Mouse (Mus musculus) T-helper 1 cell (primary cell): ENCODE results near the gene Carns1.
"Not testable (repeated sequence)": the region's sequence is repeated elsewhere in the genome, so short reads cannot be mapped to it uniquely, and the experiment has no call there.

Experiments
- in situ Hi-C: fragments of 300-600 bp; cut with MboI, MseI; formaldehyde crosslinking; loops from one replicate; pipeline ENCODE4 v1.15.1; 2025; ENCODE audit warnings: high pct_unique_total_duplicates

Carns1 gene

DNA sequence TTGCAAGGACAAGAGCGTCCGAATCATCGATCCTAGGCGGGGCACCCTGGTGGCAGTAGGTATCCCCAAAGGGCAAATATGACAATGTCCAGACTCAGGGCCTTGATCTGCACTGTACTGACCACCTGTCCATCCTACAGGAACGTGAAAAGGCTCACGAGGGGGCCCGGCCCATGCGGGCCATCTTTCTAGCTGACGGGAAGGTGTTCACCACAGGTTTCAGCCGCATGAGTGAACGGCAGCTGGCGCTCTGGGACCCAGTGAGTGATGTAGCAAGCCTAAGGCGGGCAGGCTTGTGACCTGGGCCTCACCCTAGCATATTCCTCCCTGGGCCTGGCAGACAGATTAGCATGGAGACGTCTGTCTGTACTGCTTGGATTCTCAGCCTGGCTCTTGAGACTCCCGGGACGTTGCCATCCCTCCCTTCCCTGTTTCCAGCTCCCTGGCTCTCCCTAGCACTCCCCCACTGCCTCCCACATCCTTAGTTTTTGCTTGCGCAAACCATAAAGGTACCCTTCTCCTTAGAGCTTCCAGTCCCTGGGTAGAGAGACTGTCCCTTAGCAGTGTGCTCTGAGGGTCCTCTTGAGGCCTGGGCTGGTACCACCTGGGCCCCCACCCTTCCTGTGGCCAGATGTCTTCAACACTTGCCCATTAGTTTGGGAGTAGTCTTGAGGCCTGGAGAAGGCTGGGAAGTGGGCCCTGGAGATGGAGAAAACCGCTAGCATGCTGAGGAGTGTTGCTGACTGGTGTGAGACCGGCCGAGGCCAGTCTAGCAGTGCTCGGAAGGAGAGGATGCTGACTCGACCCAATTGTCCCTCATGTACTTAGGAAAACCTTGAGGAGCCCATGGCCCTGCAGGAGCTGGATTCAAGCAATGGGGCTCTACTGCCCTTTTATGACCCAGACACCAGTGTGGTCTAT lies 24.5 kb downstream of the Carns1 start:
- in situ Hi-C loops = no loop called here

DNA sequence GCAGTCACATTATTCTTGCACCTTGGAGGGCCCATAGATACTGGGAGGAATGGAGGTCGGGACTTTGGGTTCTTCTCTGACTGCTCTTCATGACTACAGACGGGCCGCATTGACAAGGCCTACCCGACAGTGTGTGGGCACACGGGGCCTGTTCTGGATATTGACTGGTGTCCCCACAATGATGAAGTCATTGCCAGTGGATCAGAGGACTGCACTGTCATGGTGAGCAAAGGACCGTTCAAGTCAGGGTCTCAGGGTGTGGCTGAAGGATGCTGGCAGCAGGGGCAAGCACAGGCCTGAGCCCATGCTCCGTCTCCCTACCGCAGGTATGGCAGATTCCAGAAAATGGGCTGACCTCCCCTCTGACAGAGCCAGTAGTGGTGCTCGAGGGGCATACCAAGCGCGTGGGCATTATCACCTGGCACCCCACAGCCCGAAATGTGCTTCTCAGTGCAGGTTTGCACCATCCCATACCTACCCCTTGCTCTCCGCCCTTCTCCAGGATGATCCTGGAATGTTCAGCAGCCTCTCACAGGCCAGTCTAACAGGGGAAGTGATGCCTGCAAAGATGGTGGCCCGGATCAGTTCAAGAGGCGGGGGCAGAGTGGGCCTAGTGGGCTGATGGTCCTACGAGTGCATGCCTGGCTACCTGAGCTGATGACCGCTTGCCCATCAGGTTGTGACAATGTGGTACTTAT lies 25.4 kb downstream of the Carns1 start:
- in situ Hi-C loops = no loop called here

DNA sequence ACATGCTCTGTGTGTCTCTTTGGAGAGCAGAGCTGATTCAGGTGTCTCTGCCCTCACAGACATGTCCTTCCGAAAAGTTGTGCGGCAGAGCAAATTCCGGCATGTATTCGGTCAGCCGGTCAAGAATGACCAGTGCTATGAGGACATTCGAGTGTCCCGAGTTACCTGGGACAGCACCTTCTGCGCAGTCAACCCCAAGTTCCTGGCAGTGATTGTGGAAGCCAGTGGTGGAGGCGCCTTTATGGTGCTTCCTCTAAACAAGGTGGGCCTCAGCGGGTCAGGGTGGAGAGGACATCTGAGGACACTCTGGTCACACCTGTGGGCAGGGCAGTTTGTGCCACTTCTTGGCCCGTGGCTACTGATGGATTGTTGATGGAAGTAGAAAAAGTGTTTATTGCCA lies 26.0 kb downstream of the Carns1 start:
- in situ Hi-C loops = no loop called here

DNA sequence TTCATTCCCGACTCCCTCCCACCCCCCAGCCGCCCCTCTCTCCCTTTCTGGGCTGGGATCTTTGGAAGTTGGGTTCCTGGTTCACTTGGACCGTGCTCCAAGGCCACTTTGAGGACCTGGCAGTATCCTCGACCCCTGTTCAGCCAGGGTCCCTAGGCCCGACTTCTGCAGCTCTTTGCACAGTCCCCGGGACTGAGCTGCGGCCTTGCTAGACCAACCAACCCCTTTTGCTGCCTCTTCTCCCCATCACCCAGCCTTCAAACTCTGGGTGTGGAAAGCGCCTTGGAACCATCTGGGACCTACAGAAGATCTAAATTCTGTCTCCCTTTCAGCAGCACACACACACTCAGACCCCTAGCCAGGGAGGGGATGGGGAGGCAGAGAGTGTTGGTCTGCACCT lies 26.5 kb downstream of the Carns1 start:
- in situ Hi-C loops = no loop called here

DNA sequence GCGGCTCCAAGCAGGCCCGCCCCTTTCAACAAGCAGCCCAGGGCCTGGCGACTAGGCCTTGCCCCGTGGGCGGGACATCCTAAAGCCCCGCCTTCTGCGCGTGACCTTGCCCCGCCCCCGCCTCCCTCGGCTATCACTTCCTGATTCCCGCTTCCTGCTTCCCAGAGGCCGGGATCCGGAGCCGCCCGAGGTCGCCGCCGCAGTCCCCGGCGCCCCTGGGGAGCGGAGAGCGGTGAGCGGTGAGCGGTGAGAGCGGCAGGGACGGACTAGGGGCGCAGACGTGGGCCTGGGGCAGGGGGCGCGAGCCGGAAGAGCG lies 26.8 kb downstream of the Carns1 start, which contains the start of gene Coro1b:
Gene Coro1b (plus strand): TSS at position 129 of the 316 bp plus-strand sequence.
- in situ Hi-C loops = no loop called here

DNA sequence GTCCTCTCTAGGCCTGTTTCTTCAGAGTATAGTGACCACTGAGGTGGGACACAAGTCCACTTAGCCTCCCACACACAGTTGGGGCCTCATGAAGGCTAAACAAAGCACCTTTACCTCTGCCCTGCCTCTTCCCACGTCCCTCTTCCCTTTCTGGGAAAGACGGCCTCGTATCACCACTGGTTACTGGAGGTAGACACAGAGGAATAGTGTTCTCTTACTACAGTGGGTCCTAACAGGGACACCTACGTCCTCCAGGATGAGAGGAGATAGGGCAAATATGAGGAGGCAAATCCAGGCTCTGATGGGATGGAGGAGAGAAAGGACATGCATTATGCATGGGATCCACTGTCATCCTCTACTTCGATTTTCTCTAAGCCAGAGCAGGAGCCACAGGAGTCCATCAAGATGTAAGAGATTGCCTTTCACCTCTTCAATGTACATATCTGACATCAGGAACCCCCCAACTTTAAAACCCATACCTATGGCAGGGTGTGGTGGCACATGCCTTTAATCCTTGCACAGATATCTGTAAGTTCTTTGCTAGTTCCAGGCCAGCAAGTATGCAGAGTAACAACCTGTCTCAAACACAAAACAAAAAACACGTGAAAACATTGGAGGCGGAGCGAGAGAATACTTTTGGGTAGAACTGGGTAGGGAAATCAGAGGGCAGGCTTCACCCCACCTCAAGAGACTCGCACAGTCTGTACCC lies 27.3 kb downstream of the Carns1 start:
- in situ Hi-C loops = no loop called here

DNA sequence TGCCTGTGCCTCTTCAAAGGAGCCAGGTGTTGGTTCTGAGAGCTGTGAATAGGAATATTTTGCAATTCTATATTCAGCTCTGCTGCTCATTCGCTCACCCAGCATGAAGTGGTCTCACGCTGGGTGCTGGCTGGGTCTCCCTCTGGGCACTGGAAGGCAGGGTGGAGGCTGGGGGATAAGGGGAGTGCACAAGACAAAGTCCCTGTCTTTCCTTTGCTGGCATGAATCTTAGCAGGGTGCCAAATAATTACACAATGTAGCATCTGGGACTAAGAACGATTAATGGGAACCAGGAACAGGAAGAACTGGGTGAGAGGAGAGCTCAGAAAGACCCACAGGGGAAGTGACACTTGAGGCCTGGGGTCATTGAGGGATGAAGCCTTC lies 28.3 kb downstream of the Carns1 start:
- in situ Hi-C loops = no loop called here

DNA sequence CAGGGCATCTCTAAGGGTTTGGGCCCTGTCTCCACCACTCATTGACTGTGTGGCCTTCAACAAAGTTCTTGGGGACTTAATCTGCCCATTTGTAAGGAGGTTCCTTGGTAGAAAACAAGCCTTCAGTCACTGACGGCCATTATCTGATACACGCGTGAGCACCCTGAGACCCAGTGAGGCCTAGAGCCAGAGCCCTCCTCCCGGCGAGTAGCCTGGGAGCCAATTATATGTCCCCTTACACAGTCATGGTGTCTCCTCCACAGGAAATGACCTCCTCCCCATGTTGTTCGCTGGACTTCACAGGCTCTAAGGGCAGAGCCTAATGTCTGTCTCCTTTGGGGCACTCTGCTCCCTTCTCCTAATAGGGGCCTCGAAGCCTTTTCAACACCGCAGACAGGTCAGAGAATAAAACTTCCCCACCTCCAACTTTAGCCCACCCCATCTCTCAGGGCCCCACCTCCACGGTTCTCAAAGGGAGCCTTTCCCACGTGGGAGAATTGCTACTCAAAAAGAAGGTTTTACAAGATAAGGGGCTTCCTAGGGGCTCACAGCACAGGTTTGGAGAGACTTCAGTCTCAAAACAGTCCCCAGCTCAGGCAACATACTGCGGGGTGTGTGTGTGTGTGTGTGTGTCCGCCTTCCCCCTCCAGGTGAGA lies 28.8 kb downstream of the Carns1 start:
- in situ Hi-C loops = no loop called here

DNA sequence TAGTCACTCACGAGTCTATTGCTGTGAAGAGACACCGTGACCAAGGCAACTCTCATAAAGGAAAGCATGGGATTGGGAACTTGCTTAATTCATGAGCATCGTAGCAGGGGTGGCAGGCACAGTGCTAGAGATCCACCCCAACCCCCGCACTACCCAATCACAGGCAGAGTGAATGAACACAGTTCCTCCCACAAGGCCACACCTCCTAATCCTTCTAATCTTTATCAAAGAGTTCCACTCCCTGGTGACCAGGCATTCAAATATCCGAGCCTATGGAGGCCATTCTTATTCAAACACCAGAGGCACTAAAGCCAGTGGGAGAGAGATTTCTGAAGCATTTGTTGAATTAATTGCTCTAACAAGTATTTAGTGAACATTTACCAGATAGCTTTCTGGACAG lies 29.3 kb downstream of the Carns1 start:
- in situ Hi-C loops = no loop called here

DNA sequence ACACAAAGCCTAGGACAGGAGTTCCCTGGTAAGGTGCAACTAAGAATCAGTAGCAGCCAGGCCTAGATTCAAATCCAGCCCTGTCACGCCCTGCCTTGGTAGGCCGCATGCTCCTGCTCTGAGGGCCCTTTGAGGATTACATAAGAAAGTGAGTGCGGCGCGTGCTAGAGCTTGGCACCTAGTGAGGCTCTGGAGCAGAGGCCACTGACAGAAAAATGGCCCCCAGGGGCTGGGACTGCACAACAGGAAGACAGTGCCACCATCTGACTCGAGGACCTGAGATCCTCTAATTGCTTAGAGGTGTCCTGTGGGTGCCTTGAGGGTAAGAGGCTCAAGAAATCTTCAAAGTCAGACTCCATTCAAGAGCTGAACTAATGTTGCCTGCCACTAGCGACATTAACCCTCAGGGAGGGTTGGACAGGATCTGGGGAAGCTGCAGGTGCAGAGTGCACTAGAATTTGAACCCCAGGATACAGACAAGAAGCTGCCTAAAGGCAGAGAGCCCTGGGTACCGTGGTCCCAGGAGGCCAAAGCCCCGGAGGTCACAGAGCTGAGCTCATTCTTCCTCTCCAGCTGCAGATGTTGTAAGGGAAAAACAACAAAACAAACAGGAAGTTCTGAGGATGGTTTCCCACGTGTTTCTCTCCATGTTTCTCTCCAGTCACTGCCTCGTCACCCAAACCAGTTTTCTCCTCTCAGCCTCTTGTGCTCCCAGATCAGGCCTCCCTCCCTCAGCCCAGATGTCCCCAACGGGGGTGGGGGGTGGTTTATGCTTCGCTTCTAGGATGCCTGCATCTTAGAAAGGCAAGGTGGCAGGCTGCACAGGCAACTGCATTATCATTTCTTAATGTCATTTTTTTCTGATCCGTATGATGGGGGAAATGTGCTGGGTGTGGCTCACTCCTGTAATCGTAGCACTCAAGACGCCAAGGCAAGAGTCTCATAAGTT lies 30.5 kb downstream of the Carns1 start:
- in situ Hi-C loops = no loop called here

DNA sequence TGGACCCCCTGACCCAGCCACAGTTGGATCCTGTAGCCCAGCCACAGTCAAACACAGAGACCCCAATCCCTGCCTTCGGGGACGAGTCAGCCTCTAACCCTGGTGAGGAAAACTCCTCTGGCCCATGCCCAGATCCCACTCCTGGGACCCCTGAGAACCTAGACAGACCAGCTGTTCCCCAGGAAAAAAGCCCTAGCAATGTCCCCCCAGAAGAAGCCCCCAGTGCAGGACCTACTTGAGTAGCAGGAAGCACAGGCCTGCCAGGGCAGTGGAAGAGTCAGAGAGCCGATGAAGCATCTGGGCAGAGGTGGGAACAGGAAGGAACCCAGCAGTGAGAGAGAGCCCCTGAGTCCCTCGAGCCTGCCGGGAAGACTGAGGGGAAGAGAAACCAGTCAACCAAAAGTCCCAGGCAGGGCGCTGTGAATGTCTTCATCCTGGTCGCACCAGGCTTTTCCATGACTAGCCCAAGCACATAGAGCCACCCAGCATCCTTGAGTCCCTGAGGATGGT lies 31.5 kb downstream of the Carns1 start, which contains the start of gene Cabp4:
Gene Cabp4 (minus strand): TSS at position 275 of the 510 bp plus-strand sequence.
- in situ Hi-C loops = no loop called here

DNA sequence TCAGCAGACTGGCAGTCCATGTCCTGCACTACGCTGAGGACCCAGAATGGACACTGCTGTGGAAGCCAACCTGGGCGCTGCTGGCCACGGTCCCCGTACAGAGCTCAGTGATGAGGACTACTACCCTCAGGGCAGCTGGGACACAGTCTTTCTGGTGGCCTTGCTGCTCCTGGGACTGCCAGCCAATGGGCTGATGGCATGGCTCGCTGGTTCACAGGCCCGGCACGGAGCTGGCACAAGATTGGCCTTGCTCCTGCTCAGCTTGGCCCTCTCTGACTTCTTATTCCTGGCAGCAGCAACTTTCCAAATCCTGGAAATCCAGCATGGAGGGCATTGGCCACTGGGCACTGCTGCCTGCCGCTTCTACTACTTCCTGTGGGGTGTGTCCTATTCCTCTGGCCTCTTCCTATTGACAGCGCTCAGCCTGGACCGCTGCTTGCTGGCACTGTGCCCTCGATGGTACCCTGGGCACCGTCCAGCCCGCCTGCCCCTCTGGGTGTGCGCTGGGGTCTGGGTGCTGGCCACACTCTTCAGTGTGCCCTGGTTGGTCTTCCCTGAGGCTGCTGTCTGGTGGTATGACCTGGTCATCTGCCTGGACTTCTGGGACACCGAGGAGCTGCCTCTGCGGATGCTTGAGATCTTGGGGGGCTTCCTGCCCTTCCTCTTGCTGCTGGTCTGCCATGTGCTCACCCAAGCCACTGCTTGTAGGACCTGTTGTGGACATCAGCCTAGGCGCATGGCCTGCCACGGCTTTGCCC lies 32.7 kb downstream of the Carns1 start:
- in situ Hi-C loops = no loop called here

DNA sequence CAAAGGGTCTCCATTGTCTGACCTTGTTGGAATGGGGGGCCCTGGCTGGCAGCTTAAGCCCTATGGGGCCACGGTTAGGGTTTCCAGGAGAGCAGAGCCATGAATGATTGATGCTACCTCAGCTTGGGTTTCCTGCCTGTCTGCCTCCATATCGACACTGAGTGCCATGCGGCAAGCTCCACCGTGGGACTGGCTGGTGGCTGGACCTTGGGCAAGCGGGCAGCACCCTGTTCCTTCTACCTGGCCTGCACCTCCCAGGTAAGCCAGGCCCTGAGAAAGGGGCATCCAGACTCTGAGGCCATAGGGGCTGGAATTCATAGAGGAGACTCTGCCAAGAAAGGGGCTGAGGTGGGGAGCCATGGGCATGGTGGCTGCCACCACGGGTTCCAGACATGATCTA lies 35.1 kb downstream of the Carns1 start:
- in situ Hi-C loops = no loop called here

DNA sequence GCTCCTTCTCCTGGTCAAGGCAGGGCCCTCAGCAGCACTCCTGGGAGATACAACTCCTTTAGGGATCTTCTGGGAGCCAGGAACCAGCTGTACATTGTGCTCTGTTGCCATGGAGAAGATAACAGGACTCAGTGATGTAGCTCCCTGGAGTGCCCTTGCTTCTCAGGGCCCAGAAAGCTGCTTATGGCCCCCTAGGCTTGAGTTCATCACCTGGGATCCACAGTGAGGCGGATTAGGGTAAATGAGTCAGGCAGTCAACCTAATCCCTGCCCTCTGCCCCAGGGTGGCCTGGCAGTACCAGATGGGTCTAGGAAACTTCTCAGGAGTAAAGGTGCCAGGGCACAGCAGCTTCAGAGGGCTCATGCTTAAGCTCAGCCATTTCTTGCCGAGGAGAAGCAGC lies 35.8 kb downstream of the Carns1 start, which contains the start of gene Gpr152:
Gene Gpr152 (plus strand): TSS at position 342 of the 400 bp plus-strand sequence.
- in situ Hi-C loops = no loop called here

DNA sequence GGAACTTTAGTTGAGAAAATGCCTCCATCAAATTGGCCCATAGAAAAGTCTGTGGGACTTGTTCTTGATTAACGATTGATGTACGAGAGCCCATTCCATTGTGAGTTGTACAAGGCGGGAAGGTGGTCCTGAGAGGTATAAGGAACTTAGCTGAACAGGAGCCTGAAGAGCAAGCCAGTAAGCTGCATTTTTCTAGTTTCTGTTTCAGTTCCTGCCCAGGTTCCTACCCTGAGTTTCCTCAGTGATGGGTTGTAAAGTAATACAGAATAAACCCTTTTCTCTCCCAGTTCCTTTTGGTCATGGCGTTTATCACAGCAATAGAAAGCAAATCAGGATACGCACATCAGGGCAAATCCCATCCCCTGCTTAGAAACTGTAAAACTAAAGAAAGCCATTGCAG lies 37.4 kb downstream of the Carns1 start:
- in situ Hi-C loops = no loop called here

DNA sequence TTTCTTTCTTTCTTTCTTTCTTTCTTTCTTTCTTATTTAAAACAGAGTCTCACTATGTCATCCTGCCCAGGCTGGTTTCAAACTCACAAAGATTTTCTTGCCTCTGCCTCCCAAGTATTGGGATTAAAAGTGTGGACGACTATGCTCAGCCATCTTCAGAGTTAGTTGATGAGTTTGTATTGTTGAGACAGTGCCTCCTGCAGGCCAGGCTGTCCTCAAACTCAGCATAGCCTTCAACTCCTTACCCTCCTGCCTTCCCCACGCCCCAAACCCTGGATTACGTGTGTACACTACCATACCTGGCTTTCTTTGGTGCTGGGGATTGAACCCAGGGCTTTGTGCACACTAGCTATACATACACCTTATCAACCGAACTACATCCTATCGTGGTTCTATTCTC lies 38.8 kb downstream of the Carns1 start:
- in situ Hi-C loops = no loop called here

DNA sequence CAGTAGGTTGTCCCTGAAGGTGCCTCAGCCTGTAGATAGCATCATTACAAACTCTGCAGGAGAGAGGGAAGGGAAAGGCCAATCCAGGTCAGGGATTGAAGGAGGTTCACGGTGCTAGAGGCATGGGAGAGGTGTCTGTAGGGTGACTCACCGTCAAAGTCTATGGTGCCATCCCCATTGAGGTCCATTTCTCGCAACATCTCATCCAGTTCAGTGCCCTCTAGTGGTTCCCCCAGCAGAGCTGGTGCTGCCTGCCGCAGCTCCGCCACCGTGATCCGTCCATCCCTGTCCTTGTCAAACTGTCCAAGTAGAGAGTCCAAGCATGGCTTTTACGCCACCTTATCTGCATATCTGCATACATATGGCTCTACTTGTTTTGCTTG lies 39.3 kb downstream of the Carns1 start:
- in situ Hi-C loops = not testable (repeated sequence)

DNA sequence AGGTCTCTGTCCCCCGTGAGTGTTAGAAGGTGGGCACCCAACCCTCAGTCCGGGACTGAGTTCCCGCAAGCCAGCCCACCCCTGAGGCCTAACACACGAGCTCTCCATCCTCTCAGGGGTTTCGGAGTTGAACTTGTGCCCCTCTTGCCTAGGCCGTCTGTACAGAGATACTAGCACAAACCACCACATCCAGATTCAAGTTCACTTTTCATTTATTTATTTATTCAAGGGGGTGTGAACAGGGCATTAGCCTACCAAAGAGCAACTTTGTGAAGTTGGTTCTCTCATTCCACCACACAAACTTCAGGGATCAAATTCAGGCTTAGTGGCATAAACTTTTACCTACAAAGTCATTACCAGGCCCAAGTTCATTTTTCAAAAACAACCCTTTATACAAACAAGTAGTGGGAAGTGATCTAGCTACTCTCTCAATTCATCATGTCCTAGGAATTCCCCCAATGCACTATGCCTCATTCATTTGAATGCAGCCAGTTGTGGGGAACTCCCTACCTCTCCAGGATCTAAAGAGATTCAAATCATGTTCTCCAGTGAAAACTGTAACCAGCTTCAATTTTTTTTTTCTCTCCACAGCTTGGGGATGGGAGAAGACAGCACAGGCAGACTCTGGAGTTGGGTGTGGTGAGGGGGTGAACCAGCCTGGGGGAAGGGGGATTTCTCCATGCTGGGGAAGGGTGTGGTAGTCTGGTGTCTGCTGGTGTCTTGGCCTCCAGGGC lies 39.9 kb downstream of the Carns1 start:
- in situ Hi-C loops = not testable (repeated sequence)

DNA sequence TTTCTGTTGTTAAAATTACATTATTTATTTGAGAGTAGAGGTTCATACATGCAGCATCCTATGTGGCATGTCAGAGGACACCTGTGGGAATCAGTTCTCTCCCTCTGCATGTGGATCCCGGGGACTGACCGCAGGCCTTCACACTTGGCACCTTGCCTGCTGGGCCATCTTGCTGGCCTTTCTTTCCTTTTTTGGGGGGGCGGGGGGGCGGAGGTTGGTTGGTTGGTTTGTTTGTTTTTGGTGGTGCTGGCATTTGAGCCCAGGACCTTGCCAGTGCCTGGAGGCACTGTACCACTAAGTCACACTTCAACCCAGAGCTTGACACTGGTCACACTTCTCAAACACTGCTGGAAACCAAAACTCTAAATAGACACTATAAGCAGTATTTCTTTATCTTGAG lies 40.9 kb downstream of the Carns1 start:
- in situ Hi-C loops = no loop called here
